Mouse (Mus musculus) megakaryocyte, adult 5-6 weeks (primary cell): ENCODE measurements around the gene Scrn2. TPM values are rescaled to one million over a fixed set of nuclear protein-coding genes. Genes with fewer than 3 reads are reported as not detected.

ENCODE experiments used
- ATAC-seq: 2 replicates; pipeline ENCODE4 v1.8.0; 2016; ENCODE audit warnings: mild to moderate bottlenecking, inconsistent platforms; ENCODE audit not compliant: poor library complexity, severe bottlenecking
- total RNA-seq, 2 experiments: library from RNA; stranded (forward) in 1 of 2; stranded (reverse) in 1 of 2; fragments of 153-499, 151-499 nt in 1 of 2; fragments of 221-1000, 200-1000 nt in 1 of 2; gene quantifications; 2 replicates each; pipeline versions ENCODE4 v1.2.3 to v1.2.4; 2015 to 2017

Gene Scrn2
- total RNA-seq, 2 experiments from 2014 or later, result 1.4 to 5.1 TPM

GRCm38 (mm10) chr11:97017696-97018582, 11.8 kb upstream of the Scrn2 start:
- ATAC-seq, result no peak

DNA sequence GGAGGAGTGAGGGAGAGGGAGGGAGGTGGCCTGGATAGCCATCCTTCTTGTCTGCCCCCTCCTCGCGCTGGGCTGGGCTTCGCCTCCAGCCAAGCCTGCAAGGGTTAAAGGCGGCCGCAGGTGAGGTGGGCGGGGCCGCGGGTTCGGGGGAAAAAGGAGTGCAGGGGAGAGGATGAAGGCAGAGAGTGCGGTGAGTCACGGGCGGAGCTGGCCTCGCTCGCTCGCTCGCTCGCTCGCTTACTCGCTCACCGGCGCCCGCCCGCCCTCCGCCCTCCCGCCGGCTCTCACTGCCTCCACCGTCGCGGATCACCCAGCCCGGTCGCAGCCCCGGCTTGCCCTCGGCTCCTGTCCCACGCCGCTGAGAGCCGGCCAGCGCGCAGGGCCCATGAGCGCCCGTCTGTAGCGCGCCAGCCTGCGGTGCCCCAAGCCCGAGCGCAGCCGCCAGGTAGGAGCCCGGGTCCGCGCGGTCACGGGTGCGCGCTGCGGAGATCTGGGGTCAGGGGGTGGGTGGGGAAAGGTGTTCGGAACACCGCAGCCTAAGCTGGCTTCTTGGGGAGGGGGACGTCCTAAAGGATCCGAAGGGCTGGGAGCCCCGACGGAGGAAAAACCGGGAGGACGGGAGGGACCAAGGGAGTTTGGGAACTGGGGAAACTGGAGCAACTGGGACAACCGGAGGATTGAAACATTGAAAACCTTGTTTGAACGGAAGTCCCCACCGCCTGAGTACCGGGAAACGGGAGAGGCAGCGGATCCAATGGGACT, 11.0 kb upstream of the Scrn2 start:
- ATAC-seq, result no peak

- ATAC-seq, result no peak
These were observed 10.4 kb upstream of the Scrn2 start for GRCm38 (mm10) chr11:97019345-97019708.

GRCm38 (mm10) chr11:97021121-97021765, 8.5 kb upstream of the Scrn2 start:
- ATAC-seq, result no peak

DNA sequence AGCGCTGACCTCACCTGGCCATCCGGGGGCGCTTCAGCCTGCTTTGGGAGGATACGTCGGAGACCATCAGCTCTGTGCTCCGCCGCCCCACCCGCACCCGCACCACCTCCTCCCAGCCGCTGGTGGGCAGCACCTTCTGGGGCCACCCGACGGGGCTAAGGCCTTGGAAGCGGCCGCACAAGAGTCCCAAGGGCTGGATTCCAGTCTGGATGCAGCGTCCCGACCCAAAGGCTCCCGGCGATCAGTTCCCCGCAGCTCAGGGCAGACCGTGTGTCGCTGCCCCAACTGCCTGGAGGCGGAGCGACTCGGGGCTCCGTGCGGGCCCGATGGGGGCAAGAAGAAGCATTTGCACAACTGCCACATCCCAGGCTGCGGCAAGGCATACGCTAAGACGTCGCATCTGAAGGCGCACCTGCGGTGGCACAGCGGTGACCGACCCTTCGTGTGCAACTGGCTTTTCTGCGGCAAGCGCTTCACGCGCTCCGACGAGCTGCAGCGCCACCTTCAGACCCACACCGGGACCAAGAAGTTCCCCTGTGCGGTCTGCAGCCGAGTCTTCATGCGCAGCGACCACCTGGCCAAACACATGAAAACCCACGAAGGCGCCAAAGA, 7.8 kb upstream of the Scrn2 start:
- ATAC-seq, result peak; percentile 74

GRCm38 (mm10) chr11:97024977-97025376, 4.8 kb upstream of the Scrn2 start:
- no peak for ATAC-seq

- peak; percentile 86 for ATAC-seq
These were observed 3.9 kb upstream of the Scrn2 start for GRCm38 (mm10) chr11:97025721-97026344.

GRCm38 (mm10) chr11:97030426-97030825, 688 bp downstream of the Scrn2 start:
- no peak for ATAC-seq

DNA sequence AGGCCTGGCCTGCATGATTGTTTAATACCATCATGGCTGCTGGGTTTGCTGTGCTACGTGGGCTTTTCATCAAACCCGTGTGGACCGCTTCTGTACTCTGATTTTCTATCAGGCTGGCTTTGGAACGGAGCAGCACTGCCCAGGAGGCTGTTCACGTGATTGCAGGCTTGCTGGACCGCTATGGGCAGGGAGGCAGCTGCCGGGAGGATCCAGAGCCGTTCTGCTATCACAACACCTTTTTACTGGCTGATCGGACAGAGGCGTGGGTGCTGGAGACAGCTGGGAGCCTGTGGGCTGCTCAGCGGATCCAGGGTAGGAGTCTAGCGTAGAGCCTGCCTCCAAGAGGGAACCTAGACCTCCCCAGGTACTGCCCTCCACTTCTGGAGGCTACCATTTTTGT, 2.2 kb downstream of the Scrn2 start:
- no peak for ATAC-seq

GRCm38 (mm10) chr11:97032499-97032898, 2.8 kb downstream of the Scrn2 start:
- no peak for ATAC-seq

- ATAC-seq, result no peak
These were observed 4.0 kb downstream of the Scrn2 start for GRCm38 (mm10) chr11:97033781-97034180.

DNA sequence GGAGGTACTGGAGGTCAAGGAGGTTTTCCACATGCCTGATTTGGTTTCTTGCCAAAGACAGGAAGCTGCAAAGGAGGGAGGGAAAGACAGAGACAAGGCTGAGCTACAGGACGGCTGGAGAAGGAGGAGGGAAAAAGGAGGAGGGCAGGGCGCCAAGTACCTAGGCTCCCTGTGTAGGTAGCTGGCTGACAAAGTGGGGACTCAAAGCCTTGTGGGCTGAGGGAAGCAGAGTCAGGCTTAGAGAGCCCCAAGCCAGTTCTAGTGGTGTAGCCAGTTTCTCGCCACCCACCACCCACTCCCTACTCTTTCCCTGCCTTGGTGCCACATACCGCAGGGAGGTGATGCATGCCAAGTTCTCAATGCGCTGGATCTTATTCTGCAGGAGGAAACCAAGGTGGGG, 6.4 kb downstream of the Scrn2 start:
- ATAC-seq, result no peak

GRCm38 (mm10) chr11:97038881-97039280, 9.1 kb downstream of the Scrn2 start:
- no peak for ATAC-seq

DNA sequence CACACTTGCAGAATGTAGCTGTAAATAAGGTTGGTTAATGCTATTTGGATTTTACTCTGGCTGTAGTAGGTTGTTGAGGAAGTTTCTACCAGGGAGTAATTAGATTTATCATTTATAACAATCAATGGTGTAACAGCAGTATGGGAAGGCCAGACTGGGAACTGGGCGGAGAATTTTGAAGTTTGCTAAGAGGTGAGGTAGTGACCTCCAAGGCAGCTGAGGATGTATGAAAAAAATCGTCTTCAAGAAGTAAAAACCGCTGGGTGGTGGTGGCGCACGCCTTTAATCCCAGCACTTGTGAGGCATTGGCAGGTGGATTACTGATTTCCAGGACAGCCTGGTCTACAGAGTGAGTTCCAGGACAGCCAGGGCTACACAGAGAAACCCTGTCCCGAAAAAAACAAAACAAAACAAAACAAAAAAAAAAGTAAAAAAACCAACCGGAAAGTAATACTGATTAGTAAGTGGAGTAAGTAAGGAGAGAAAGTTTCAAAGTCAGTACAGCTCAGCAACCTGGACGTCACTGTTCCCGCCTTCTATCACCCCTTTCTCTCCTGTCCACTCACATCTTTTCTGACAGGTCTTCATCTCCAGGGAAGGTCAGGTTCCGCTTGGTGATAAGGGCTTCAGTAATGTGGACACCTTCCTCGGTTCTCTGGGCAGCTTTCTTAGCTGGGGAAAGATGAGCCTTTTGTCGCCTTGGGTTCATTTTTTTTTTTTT, 10.7 kb downstream of the Scrn2 start:
- ATAC-seq, result no peak

DNA sequence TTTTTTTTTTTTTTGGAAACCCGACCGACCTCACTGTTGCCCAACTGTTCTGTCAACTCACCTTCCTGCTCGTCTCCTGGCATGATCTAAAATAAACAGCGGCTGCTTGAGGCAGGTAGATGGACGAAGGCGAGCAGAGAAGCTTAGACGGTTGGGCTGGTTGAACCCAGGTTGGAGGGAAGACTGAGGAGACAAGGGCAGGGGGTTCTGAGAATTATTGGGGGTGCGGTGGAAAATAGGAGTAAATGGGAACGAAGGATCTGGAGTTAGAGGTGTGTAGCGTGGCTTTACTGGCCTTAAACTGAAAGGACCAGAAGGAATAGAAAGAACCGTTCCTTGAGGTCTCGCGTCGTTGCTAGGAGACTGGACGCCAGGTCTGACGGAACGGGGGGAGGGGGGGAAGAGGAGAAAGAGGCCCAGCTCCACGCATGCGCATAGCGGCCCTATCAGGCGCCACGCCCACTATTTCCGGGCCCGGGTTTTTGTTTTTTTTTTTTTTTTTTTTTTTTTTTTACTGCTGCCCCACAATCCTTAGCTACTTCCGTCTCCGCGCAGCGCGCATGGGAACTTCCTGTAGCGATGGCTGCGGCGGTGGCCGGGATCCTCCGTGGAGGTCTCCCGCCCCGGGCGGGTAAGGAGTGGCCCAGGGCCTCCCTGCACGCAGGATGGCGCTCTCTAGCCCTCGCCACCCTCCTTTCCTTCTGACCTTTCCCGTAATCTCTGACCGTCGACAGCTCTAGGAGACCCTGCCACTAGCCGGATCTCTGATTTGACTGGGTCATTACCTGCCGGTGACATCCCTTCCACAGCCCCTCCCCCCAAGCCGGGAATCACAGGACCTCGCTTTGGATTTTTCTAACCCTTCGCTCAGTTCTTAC, 11.5 kb downstream of the Scrn2 start, which contains the start of the genes Lrrc46 and Mrpl10:
Gene Lrrc46 (minus strand): TSS at position 386 of the 878 bp plus-strand sequence.
Gene Mrpl10 (plus strand): TSS at position 539 of the 878 bp plus-strand sequence.
- peak; percentile 96 for ATAC-seq

- ATAC-seq, result no peak
These were observed 15.2 kb downstream of the Scrn2 start for GRCm38 (mm10) chr11:97044902-97045301.

DNA sequence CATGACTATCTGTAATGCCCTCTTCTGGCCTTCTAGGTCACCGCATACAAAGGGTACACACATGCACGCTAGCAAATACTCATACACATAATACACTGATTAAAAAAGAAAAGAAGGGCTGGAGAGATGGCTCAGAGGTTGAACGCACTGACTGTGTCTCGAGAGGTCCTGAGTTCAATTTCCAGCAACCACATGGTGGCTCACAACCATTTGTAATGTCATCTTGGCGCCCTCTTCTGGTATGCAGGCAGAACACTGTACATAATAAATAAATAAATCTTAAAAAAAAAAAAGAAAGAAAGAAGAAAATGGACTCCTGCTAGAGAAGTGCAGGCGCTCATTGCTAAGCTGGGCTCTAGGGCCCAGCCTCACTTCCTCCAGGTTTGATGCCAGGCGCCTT, 16.1 kb downstream of the Scrn2 start:
- ATAC-seq, result no peak

- ATAC-seq, result no peak
These were observed 18.4 kb downstream of the Scrn2 start for GRCm38 (mm10) chr11:97048090-97048650.
